Mouse (Mus musculus) small intestine, adult 2 months (tissue): ENCODE data around the gene Lhx8.

Experiments
- CTCF ChIP-seq: fragments of 200-500 bp; IDR thresholded peaks from 2 replicates; pipeline ENCODE4 v1.5.1; 2012; ENCODE audit warnings: low read depth, mild to moderate bottlenecking, control low read depth, inconsistent platforms, low read length, moderate library complexity, mixed read lengths; ENCODE audit not compliant: insufficient replicate concordance, insufficient read length; ENCODE audit errors: extremely low read depth
- POLR2A ChIP-seq: fragments of 200-500 bp; IDR thresholded peaks from 2 replicates; pipeline ENCODE4 v1.6.1; 2012; ENCODE audit warnings: low read depth, mild to moderate bottlenecking, control low read depth, inconsistent platforms, low read length, moderate library complexity

DNA sequence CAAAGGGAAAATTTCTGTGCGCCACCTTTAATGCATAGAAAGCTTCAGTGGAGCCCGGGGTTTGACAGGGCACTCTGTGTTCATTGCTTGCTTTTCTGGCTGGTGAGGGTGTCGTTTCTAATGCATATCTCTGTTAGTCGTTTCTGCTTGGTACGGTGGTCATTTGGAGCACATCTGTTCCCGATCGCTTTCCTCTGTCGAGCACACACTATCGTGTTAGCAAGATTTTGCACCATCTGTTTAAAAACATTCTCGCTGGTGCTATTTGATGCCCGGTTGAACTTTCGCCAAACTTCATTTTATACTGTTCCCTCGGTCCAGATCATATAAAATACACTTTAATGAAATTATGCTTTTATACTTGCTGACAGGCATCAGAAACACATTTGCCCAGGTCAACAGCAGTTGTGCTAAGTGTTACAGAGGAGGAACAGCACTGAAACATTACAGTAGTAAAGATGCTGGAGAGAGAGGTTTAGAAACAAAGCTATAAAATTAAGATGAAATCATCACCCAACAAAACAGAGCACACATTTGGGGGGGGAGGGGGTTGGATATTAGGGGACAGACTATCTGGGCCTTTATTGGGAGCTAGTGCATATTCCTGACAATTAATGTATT is 9.9 kb upstream of the Lhx8 start:
- TF ChIP-seq CTCF: no peak
- no peak for TF ChIP-seq POLR2A
